Mouse (Mus musculus) kidney, embryonic 15.5 days (tissue): ENCODE results near the gene Xylt1. TPM values are rescaled to one million over a fixed set of nuclear protein-coding genes. Genes with fewer than 3 reads are reported as not detected.
A peak's percentile ranks its signal among the peaks of the same experiment; 100 is the strongest.

Source experiments
- ATAC-seq: fragments of 200-750 bp; cut with Nextera tagmentation; replicated peaks from 2 replicates; pipeline ENCODE4 v1.8.0; 2017; ENCODE audit warnings: moderate TSS enrichment; ENCODE audit not compliant: low FRiP score
- H3K27ac ChIP-seq: fragments of 300-500 bp; sonication (generic); 2 replicates; pipeline ENCODE4 v1.5.1; 2015; ENCODE audit warnings: mild to moderate bottlenecking, inconsistent platforms
- H3K27me3 ChIP-seq: fragments of 300-500 bp; sonication (generic); 2 replicates; pipeline ENCODE4 v1.6.1; 2015; ENCODE audit warnings: inconsistent platforms
- H3K36me3 ChIP-seq: fragments of 300-500 bp; sonication (generic); 2 replicates; pipeline ENCODE4 v1.6.1; 2015; ENCODE audit warnings: inconsistent platforms
- H3K4me1 ChIP-seq: fragments of 300-500 bp; sonication (generic); 2 replicates; pipeline ENCODE4 v1.6.1; 2015; ENCODE audit warnings: inconsistent platforms
- H3K4me2 ChIP-seq: fragments of 300-500 bp; sonication (generic); 2 replicates; pipeline ENCODE4 v1.6.1; 2015; ENCODE audit warnings: moderate library complexity, mild to moderate bottlenecking, inconsistent platforms
- H3K4me3 ChIP-seq: fragments of 300-500 bp; sonication (generic); replicated peaks from 2 replicates; pipeline ENCODE4 v1.5.1; 2015; ENCODE audit warnings: mild to moderate bottlenecking, inconsistent platforms
- H3K9ac ChIP-seq: fragments of 300-500 bp; sonication (generic); 2 replicates; pipeline ENCODE4 v1.6.1; 2015; ENCODE audit warnings: mild to moderate bottlenecking, inconsistent platforms
- H3K9me3 ChIP-seq: fragments of 300-500 bp; sonication (generic); replicated peaks from 2 replicates; pipeline ENCODE4 v1.6.1; 2016; ENCODE audit warnings: inconsistent platforms
- WGBS: fragments of 180-500 bp; shearing (Covaris S2); methylation state at CpG from one replicate; pipeline ENCODE4 v1.1.7; 2015; ENCODE audit warnings: mixed read lengths; 5-methylcytosine and 5-hydroxymethylcytosine counted together
- polyA plus RNA-seq: library from polyadenylated mRNA; unstranded; fragments of >200 nt; fragmentation: Nextera tagmentation; extraction: Ambion mirVana; gene quantifications from 2 replicates; pipeline ENCODE4 v1.2.1, GENCODE M21; 2015

The Xylt1 gene
- polyA plus RNA-seq, 1 experiment from 2014 or later: 2.3 TPM

DNA sequence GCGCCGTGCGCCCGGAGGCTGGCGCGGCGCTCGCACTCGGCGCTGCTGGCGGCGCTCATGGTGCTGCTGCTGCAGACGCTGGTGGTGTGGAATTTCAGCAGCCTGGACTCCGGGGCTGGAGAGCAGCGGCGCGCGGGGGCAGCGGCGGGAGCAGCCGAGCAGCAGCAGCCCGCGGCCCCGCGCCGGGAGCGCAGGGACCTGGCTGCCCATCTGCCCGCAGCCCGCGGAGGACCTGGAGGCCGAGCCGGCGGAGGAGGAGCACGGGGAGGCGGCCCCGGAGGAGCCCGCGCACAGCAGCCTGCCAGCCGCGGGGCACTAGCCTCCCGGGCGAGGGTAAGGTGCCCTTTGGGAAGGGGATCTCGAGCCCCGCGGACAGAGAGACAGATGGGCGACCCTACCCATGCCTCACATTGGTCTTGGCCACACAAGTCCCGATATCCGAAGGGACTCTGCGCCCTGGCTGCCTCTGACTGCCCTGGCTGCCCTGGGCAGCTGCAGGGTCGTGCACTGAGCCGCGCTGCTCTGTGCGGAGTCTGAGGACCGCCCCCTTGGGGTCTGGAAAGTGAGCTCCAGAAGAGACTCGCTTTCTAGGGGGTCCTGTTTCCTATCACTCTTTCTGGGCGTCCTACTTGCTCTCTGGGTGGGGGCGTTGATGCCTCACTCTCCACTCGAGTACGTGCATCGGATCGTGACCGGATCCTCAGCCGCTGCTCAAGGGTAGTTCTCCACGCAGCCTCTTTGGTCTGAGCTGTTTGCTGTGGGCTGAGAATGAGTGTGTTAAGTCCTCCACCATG, 606 bp downstream of the Xylt1 start:
- H3K36me3 ChIP-seq: no peaks in the 10 kb centered on the region
- WGBS: under 1% methylated on average over 63 of the region's 64 CpGs
- H3K27me3 ChIP-seq: 0 out of 2 replicates have a peak, but pooled peaks cover 6% of the 10 kb centered on the region
- peak; percentile 81 for ATAC-seq
- H3K27ac ChIP-seq: peak overlapping the region; percentile 93
- H3K9ac ChIP-seq: peak overlapping the region; percentile 76
- no peaks in the 10 kb centered on the region for H3K9me3 ChIP-seq
- peaks cover 49% of the 10 kb centered on the region for H3K4me1 ChIP-seq
- peak overlapping the region; percentile 83 for H3K4me3 ChIP-seq
- H3K4me2 ChIP-seq: peak overlapping the region; percentile 90

DNA sequence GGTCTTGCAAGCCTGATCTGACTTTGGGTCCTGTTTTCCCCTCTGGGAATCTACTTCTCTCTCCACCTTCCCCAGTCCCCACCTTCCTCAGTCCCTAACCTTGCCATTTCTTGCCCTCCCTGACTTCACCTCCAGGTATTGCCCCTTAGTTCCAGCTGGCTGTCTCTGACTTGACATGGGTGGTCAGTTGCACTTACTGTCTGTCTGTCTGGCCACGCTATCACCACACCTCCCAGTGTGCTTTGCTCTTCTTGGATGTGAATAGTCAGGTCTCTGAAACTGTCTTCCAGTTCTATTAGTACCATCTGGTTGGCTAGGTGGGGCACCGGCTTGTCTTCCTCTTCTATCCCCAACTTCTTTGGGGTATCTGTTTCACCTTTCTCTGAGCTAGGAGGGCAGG, 1.2 kb downstream of the Xylt1 start:
- Histone ChIP-seq H3K27me3 (0 out of 2 replicates have a peak, but pooled peaks cover 6% of the 10 kb centered on the region), H3K27ac (0 out of 2 replicates have a peak overlapping the region, but pooled peaks have one; percentile 93), H3K9ac (peak overlapping the region; percentile 76), H3K4me3 (peak overlapping the region; percentile 83), H3K9me3 (no peaks in the 10 kb centered on the region), H3K36me3 (no peaks in the 10 kb centered on the region), H3K4me1 (peaks cover 49% of the 10 kb centered on the region), H3K4me2 (peak overlapping the region; percentile 90)
- 18% methylated on average over 2 of the region's 2 CpGs for WGBS
- no peak; the same call in 1 of the 2 replicates for ATAC-seq

DNA sequence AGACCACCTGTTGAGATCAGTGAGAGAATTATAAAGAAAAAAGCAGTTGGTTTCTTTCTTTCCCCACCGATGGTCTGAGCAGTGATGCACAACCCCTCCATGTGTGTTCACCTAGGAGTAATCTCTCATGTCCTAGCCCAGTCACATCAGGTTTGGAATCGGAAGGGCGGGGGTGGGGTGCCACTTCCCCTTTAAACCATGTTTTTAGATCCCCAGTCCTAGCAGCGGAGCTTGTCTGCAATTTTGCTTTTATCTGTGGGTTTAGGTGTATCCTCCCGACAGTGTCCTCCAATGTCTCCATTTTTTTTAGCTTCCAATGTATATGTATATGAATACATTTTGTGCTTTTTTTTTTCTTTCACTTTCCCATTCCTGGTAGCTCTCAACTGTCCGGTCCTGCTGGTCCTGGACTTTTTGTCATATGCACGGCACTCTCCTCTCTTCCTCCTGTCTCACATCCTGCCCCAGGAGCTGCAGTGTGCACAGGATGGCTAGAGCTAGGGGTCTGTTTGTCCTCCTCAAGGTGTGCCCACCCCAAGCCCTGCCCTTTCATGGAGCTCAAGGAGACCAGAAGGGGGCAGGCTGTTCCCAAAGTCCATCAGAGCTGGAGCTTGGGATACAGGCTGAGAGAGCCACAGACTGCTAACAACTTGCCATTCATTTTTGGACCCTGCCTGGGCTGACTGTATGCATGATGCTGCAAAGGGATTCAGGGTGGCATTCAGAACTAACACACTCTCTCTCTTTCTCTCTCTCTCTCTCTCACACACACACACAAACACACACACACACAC, 2.6 kb downstream of the Xylt1 start:
- H3K4me2 ChIP-seq: peak overlapping the region; percentile 90
- H3K27me3 ChIP-seq: 0 out of 2 replicates have a peak, but pooled peaks cover 6% of the 10 kb centered on the region

DNA sequence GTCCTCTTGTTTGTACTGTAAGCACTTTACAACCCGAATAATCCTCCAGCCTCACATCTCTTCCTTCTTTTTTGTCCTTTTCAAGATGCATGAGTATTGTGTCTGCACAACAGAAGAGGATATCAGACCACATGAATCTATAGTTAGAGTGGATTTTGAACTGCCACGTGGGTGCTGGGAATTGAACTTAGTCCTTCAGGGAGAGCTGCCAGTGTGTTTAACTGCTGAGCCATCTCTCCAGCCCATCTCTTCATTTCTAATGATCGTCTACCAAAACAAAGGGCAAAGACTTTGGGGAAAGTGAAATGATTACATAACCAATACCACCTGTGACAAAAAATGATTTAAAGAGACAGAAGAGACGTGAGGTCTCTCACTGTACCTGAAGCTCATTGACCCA, 5.6 kb downstream of the Xylt1 start:
- 87% methylated on average over 4 of the region's 4 CpGs for WGBS
- ATAC-seq: no peak
- H3K4me1 ChIP-seq: peaks cover 31% of the 10 kb centered on the region

More for the DNA sequence above, 2.6 kb downstream of the Xylt1 start:
- no peaks in the 10 kb centered on the region; the same call in 1 of the 2 replicates for H3K36me3 ChIP-seq
- H3K9me3 ChIP-seq: no peaks in the 10 kb centered on the region
- H3K4me3 ChIP-seq: peak overlapping the region; percentile 83; the same call in 1 of the 2 replicates
- H3K4me1 ChIP-seq: peaks cover 48% of the 10 kb centered on the region
- H3K27ac ChIP-seq: no peak overlapping the region
- 58% methylated on average over 7 of the region's 7 CpGs for WGBS
- no peak for ATAC-seq
- no peak overlapping the region for H3K9ac ChIP-seq

DNA sequence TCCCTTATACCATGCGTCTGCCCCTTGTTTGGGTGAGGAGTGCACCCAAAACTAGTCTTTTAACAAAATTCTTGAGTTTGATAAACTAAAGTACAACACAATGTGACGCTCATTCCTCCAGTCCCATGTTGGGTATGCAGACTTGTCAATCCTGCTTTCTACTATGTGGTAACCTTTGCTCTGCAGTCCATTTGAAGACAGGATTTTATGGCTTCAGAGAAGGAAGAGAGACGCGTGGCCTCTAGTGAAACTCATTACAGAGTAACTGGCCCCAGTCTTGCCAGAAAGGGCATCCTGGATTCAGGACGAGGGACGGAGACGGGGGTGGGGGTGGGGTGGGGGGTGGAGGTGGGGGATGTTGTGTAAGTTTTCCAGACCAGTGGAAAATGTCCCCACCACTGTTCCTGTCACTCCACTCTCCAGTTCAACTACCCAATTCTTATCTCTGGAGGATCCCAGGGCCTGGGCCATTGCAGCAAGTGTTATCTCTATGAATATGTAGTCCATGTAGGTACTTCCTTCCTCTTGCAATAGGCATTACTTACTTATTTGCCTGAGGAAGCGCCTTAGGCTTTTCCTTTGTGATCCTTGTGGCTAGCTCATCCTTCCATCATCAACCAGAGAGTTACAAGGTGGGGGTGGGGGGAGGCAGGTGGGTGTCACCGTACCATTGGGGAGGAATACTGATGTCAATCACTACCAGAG, 7.7 kb downstream of the Xylt1 start:
- Histone ChIP-seq H3K27me3 (no peaks in the 10 kb centered on the region), H3K9me3 (no peaks in the 10 kb centered on the region), H3K9ac (no peak overlapping the region), H3K36me3 (no peaks in the 10 kb centered on the region; the same call in 1 of the 2 replicates), H3K4me1 (peaks cover 12% of the 10 kb centered on the region), H3K4me3 (no peak overlapping the region), H3K4me2 (no peak overlapping the region), H3K27ac (no peak overlapping the region)
- ATAC-seq: no peak
- WGBS: 68% methylated on average over 9 of the region's 9 CpGs

More for the DNA sequence above, 5.6 kb downstream of the Xylt1 start:
- Histone ChIP-seq H3K27ac (no peak overlapping the region), H3K36me3 (no peaks in the 10 kb centered on the region; the same call in 1 of the 2 replicates), H3K9ac (no peak overlapping the region), H3K4me3 (no peak overlapping the region), H3K27me3 (no peaks in the 10 kb centered on the region), H3K4me2 (no peak overlapping the region), H3K9me3 (no peaks in the 10 kb centered on the region)

DNA sequence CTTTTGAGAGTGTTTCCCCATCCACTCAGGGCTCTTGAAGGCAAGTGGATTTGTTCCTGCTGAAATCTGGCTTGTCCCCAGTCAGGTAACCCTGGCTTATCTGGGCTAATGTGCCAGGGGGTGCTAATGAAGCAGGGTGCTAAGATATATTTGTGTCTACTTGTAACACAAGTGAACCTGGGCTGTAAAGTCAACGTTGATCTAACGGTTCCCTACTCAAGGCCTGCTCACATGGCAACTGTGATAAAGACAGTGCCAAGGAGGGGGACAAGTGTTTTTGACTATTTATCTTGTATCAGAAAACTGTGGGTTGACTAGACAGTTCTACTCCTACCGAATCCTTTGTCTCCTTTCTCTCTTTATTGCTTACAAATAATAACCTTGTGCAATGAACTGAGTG, 8.3 kb downstream of the Xylt1 start:
- Histone ChIP-seq H3K4me2 (no peak overlapping the region), H3K36me3 (no peaks in the 10 kb centered on the region; the same call in 1 of the 2 replicates), H3K27me3 (no peaks in the 10 kb centered on the region), H3K9me3 (no peaks in the 10 kb centered on the region), H3K9ac (no peak overlapping the region), H3K4me3 (no peak overlapping the region), H3K4me1 (peaks cover 6% of the 10 kb centered on the region), H3K27ac (no peak overlapping the region)
- ATAC-seq: no peak
- WGBS: 84% methylated on average over 3 of the region's 3 CpGs

DNA sequence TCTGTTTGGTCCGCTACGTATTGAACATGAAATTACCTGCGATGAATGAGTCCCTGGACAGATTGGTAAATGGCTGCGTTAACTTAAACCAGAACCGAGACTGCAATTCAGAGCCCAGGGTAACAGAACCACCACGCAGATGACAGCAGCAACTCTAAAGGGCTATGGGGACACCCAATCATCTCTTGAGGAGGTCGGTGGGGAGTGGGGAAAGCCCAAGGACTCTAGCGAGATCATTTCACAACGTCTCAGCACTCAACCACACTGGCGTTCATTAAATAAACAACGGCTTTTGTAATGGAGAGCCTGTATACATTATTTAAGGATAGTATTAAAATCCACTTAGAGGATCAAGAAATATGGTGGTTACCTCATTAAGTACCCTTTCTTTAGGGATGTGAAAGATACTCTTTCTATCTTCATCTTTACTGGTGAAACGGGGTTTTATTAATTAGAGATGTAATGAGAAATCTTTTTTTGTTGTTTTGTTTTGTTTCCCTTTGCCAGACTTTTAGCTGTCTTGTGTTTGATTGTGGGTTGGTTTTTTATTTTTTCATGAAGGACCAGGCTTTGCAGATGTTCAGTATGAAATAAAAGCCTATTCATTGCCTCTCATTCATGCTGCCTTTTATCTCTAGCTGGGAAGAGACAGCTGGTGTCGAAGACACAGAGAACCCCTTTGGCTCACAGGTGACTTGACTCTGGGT, 12.2 kb downstream of the Xylt1 start:
- no peaks in the 10 kb centered on the region for H3K4me1 ChIP-seq
- H3K27ac ChIP-seq: no peak overlapping the region
- no peaks in the 10 kb centered on the region for H3K27me3 ChIP-seq
- 83% methylated on average over 13 of the region's 13 CpGs for WGBS
- no peaks in the 10 kb centered on the region for H3K9me3 ChIP-seq
- H3K36me3 ChIP-seq: no peaks in the 10 kb centered on the region
- H3K9ac ChIP-seq: no peak overlapping the region
- no peak overlapping the region for H3K4me2 ChIP-seq
- H3K4me3 ChIP-seq: no peak overlapping the region
- ATAC-seq: no peak

DNA sequence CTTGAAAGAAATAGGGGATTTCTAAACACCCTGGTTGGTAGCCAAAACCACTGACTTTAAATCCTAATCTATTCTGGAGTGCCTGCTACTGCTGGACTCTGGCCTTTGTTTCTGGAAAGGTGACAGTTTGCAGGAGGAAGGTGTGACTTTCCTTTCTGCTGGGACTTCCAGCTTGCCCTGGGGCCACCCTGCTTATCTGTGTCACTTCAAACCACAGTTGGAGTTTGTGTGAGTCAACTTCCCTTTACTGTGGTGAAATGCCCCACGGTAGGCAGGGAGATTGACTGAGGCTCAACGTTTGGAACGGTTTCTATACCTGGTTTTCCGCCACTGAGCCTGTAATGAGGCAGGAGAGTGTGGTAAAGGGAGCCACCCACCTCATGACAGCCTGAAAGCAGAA, 13.2 kb downstream of the Xylt1 start:
- no peaks in the 10 kb centered on the region for H3K36me3 ChIP-seq
- no peaks in the 10 kb centered on the region for H3K9me3 ChIP-seq
- WGBS: 59% methylated on average over 4 of the region's 4 CpGs
- no peak overlapping the region for H3K9ac ChIP-seq
- H3K4me3 ChIP-seq: no peak overlapping the region
- ATAC-seq: no peak
- no peaks in the 10 kb centered on the region for H3K4me1 ChIP-seq
- H3K27ac ChIP-seq: no peak overlapping the region
- no peaks in the 10 kb centered on the region for H3K27me3 ChIP-seq
- no peak overlapping the region for H3K4me2 ChIP-seq

DNA sequence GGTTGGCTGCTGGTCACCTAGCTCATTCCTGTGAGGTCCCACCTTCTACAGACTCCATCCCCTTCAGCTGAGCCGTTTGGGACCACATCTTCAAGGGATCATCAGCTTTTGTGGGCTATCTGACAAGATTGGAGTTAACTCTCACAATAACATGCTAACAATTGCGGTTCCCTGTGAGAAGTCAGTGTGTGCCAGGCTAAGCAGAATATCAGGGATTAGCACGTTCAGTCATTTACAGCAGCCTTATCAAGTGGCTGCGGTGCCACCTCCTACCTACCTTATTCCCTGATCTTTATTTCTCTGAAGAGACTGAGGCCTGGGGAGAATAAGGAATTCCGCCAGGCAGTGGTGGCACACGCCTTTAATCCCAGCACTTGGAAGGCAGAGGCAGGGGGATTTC, 13.6 kb downstream of the Xylt1 start:
- no peaks in the 10 kb centered on the region for H3K36me3 ChIP-seq
- no peak overlapping the region for H3K4me2 ChIP-seq
- WGBS: 84% methylated on average over 6 of the region's 6 CpGs
- H3K4me1 ChIP-seq: no peaks in the 10 kb centered on the region
- no peak overlapping the region for H3K9ac ChIP-seq
- H3K4me3 ChIP-seq: no peak overlapping the region
- ATAC-seq: no peak
- H3K27me3 ChIP-seq: no peaks in the 10 kb centered on the region
- H3K27ac ChIP-seq: no peak overlapping the region
- no peaks in the 10 kb centered on the region for H3K9me3 ChIP-seq

DNA sequence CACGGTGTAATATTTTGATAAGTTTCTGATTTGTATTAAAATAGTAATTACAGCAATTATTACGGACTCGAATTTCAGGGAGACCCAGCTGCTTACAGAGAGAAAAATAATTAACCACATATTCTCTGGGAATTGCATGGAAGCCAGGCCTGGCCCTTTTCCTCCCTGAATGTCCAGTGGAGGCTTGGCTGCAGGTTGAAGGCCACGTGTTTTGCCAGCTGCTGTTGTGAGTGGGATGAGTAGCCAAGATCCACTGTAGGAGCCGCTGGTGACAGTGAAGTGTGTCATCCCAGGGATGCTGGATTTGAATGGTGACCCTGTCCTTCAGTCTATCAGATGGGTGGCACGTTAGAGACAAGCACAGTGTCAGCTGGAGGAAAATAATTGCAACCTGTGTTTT, 14.7 kb downstream of the Xylt1 start:
- no peaks in the 10 kb centered on the region for H3K9me3 ChIP-seq
- no peak for ATAC-seq
- H3K36me3 ChIP-seq: no peaks in the 10 kb centered on the region
- no peak overlapping the region for H3K4me3 ChIP-seq
- no peak overlapping the region for H3K4me2 ChIP-seq
- H3K9ac ChIP-seq: no peak overlapping the region
- H3K27ac ChIP-seq: no peak overlapping the region
- no peaks in the 10 kb centered on the region for H3K4me1 ChIP-seq
- WGBS: 65% methylated on average over 6 of the region's 6 CpGs
- H3K27me3 ChIP-seq: no peaks in the 10 kb centered on the region

DNA sequence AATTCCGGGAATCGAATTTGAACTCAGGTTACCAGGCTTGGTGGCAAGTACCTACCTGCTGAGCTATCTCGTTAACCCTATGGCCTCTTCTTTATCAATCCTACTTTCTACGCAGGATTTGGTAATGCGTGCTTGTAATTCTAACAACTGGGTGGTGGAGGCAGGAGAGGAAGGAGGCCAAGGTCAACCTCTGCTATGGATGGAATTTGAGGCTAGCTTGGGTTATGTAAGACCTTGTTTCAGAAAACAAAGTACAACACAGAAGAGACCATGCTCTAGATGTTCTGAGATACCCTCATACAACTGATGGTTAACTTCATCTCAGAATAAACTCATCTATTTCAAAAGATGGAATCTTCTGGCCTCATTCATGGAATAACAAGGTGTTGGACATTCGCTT, 17.1 kb downstream of the Xylt1 start:
- no peak overlapping the region for H3K4me2 ChIP-seq
- ATAC-seq: no peak
- H3K27ac ChIP-seq: no peak overlapping the region
- H3K4me3 ChIP-seq: no peak overlapping the region
- no peaks in the 10 kb centered on the region for H3K9me3 ChIP-seq
- H3K36me3 ChIP-seq: no peaks in the 10 kb centered on the region
- 95% methylated on average over 6 of the region's 6 CpGs for WGBS
- H3K27me3 ChIP-seq: no peaks in the 10 kb centered on the region
- H3K4me1 ChIP-seq: 0 out of 2 replicates have a peak, but pooled peaks cover 7% of the 10 kb centered on the region
- H3K9ac ChIP-seq: no peak overlapping the region
